Mouse (Mus musculus): ENCODE measurements around the gene Flii.

- no peak for TF ChIP-seq CTCF (IDR thresholded peaks at IDR 0.05; ENCODE audit: extremely low read depth, insufficient read length, insufficient replicate concordance, low read depth, low read length)
- TF ChIP-seq POLR2A (IDR thresholded peaks at IDR 0.05; ENCODE audit: low read depth, low read length): no peak
Observed at GRCm38 (mm10) chr11:60740321-60740720, 13.3 kb upstream of the Flii start.

All from small intestine, adult 2 months (tissue).